Mouse (Mus musculus): ENCODE data around the gene Cuedc1.

- TF ChIP-seq CTCF (conservative IDR thresholded peaks at IDR 0.05; ENCODE audit: low read length), result no peak
- no peak for TF ChIP-seq POU5F1 (IDR thresholded peaks at IDR 0.05; ENCODE audit: borderline replicate concordance, low read length)
These were observed 137.7 kb downstream of the Cuedc1 start for GRCm38 (mm10) chr11:88235221-88236203.

Measured in E14TG2a.4 (cell line).